27 mouse cellular contexts compared by ENCODE assay signal in genomic region chr14:54992196-54992595, GRCm38 (mm10). TPM values are rescaled to one million over a fixed set of nuclear protein-coding genes. Genes with fewer than 3 reads are reported as not detected.
"Had no signal": no experiment of that assay in that cellular context is flagged by ENCODE, and none has a peak within 500 bp of the region (broad histone marks: within the 10 kb centered on the region; RNA-seq: fewer than 3 reads in every experiment).

No protein-coding gene starts in this region.

- H3K9ac ChIP-seq: limb, embryonic 12.5 days; limb, embryonic 15.5 days; liver, embryonic 14.5 days; liver, postnatal 0 days; lung, embryonic 14.5 days; midbrain, embryonic 12.5 days; midbrain, embryonic 15.5 days; neural tube, embryonic 13.5 days; stomach, embryonic 15.5 days had no signal

- H3K4me2 ChIP-seq: limb, embryonic 12.5 days; limb, embryonic 15.5 days; liver, embryonic 11.5 days; lung, embryonic 14.5 days; midbrain, embryonic 12.5 days; midbrain, embryonic 15.5 days; neural tube, embryonic 13.5 days; stomach, embryonic 15.5 days had no signal

- H3K36me3 ChIP-seq: limb, embryonic 12.5 days; limb, embryonic 15.5 days; midbrain, embryonic 12.5 days; midbrain, embryonic 15.5 days; neural tube, embryonic 13.5 days; stomach, embryonic 15.5 days had no signal

- ATAC-seq: liver, postnatal 0 days; lung, postnatal 0 days; midbrain, embryonic 15.5 days had no signal

- H3K27ac ChIP-seq: limb, embryonic 12.5 days; limb, embryonic 15.5 days; liver, embryonic 14.5 days; macrophage; midbrain, embryonic 12.5 days; midbrain, embryonic 15.5 days; neural tube, embryonic 13.5 days; stomach, embryonic 15.5 days had no signal

- DNase-seq: kidney, postnatal 14 days; kidney, postnatal 4 days; left cerebral cortex, postnatal 4 days; liver, postnatal 0 days; lung, embryonic 14.5 days; retina, postnatal 1 day; right cerebral cortex, postnatal 25 days; spleen, adult 18-20 months; thymus, postnatal 25 days had no signal

- H3K27me3 ChIP-seq: limb, embryonic 12.5 days; limb, embryonic 15.5 days; midbrain, embryonic 15.5 days; neural tube, embryonic 13.5 days; stomach, embryonic 15.5 days had no signal

- H3K4me3 ChIP-seq: limb, embryonic 12.5 days; limb, embryonic 15.5 days; midbrain, embryonic 12.5 days; midbrain, embryonic 15.5 days; neural tube, embryonic 13.5 days; stomach, embryonic 15.5 days had no signal

- H3K9me3 ChIP-seq: limb, embryonic 12.5 days; limb, embryonic 15.5 days; midbrain, embryonic 12.5 days; midbrain, embryonic 15.5 days; neural tube, embryonic 13.5 days; stomach, embryonic 15.5 days had no signal

RNA-seq across cellular contexts. Expression of gene Myh7, which starts 2.2 kb away (rescaled TPM):
- total RNA-seq: megakaryocyte, adult 5-6 weeks; neutrophil, adult 5-6 weeks had no signal
- polyA plus RNA-seq: macrophage had no signal

RNA-seq across cellular contexts. Expression of gene Gm17428, which starts 15.5 kb away (rescaled TPM):
- total RNA-seq: layer of hippocampus, adult 18-20 months; layer of hippocampus, postnatal 14 days; left cerebral cortex, adult 8-10 months; left cerebral cortex, postnatal 14 days; left cerebral cortex, postnatal 4 days; megakaryocyte, adult 5-6 weeks; neutrophil, adult 5-6 weeks had no signal
- polyA plus RNA-seq: limb, embryonic 12.5 days; limb, embryonic 15.5 days; liver, embryonic 11.5 days; liver, embryonic 14.5 days; liver, postnatal 0 days; lung, embryonic 14.5 days; lung, postnatal 0 days; macrophage; midbrain, embryonic 12.5 days; midbrain, embryonic 15.5 days; neural tube, embryonic 13.5 days; stomach, embryonic 15.5 days; thymus, postnatal 0 days; urinary bladder, adult 2 months had no signal

RNA-seq across cellular contexts. Expression of gene Myh6, which starts 25.5 kb away (rescaled TPM):
- total RNA-seq: megakaryocyte, adult 5-6 weeks; neutrophil, adult 5-6 weeks had no signal
- polyA plus RNA-seq: macrophage had no signal

RNA-seq across cellular contexts. Expression of gene Cmtm5, which starts 56.1 kb away (rescaled TPM):
- total RNA-seq: megakaryocyte, adult 5-6 weeks; neutrophil, adult 5-6 weeks had no signal
- polyA plus RNA-seq: liver, embryonic 11.5 days; liver, postnatal 0 days; macrophage had no signal
